Mouse (Mus musculus) gastrocnemius, adult 8-10 months (tissue): ENCODE measurements around the gene Hspb9. TPM values are rescaled to one million over a fixed set of nuclear protein-coding genes. Genes with fewer than 3 reads are reported as not detected.

Experiments
- DNase-seq, 2 experiments: peaks; one replicate each; pipeline ENCODE4 v3.0.0; 2022; ENCODE audit warnings: low spot score in 2 of 2
- total RNA-seq, 4 experiments: library from RNA; stranded (reverse); gene quantifications; 2 replicates each; pipeline ENCODE4 v1.2.4; 2022

Gene Hspb9
- total RNA-seq, 4 experiments from 2014 or later = not detected

GRCm38 (mm10) chr11:100705095-100705747 is 8.4 kb upstream of the Hspb9 start:
- no peak for DNase-seq

GRCm38 (mm10) chr11:100709201-100709810 is 4.3 kb upstream of the Hspb9 start:
- no peak for DNase-seq

GRCm38 (mm10) chr11:100710528-100710927 is 3.1 kb upstream of the Hspb9 start:
- DNase-seq = no peak

- DNase-seq = no peak
Observed at GRCm38 (mm10) chr11:100710977-100711376, 2.7 kb upstream of the Hspb9 start.

- peak; percentile 59 to 80 for DNase-seq
Observed at GRCm38 (mm10) chr11:100711783-100712615, 1.7 kb upstream of the Hspb9 start, which contains the start of gene Kat2a. Gene Kat2a, minus strand, starts transcription at chr11:100712465.

- DNase-seq = no peak
Observed at GRCm38 (mm10) chr11:100713174-100713573, 476 bp upstream of the Hspb9 start.

- DNase-seq = peak; percentile 66 to 67
Observed at GRCm38 (mm10) chr11:100714534-100714915, 875 bp downstream of the Hspb9 start.

GRCm38 (mm10) chr11:100714948-100715347 is 1.3 kb downstream of the Hspb9 start:
- no peak for DNase-seq

GRCm38 (mm10) chr11:100716649-100717048 is 3.0 kb downstream of the Hspb9 start:
- DNase-seq = no peak

GRCm38 (mm10) chr11:100718462-100718861 is 4.8 kb downstream of the Hspb9 start:
- no peak for DNase-seq

- no peak for DNase-seq
Observed at GRCm38 (mm10) chr11:100718866-100719265, 5.2 kb downstream of the Hspb9 start.

GRCm38 (mm10) chr11:100719312-100719711 is 5.7 kb downstream of the Hspb9 start:
- DNase-seq = no peak

- DNase-seq = no peak
Observed at GRCm38 (mm10) chr11:100719893-100720292, 6.2 kb downstream of the Hspb9 start.

GRCm38 (mm10) chr11:100720345-100720744 is 6.7 kb downstream of the Hspb9 start:
- DNase-seq = no peak

GRCm38 (mm10) chr11:100721254-100721653 is 7.6 kb downstream of the Hspb9 start:
- DNase-seq = no peak

GRCm38 (mm10) chr11:100721776-100722492 is 8.3 kb downstream of the Hspb9 start:
- no peak for DNase-seq

GRCm38 (mm10) chr11:100722493-100723028 is 8.9 kb downstream of the Hspb9 start:
- no peak for DNase-seq

GRCm38 (mm10) chr11:100724919-100725512 is 11.4 kb downstream of the Hspb9 start:
- DNase-seq = no peak

GRCm38 (mm10) chr11:100727201-100727600 is 13.6 kb downstream of the Hspb9 start:
- DNase-seq = no peak

- DNase-seq = peak in 1 of 2 experiments; percentile 35
Observed at GRCm38 (mm10) chr11:100728601-100729000, 15.0 kb downstream of the Hspb9 start.

GRCm38 (mm10) chr11:100729976-100730375 is 16.3 kb downstream of the Hspb9 start:
- DNase-seq = no peak
